Mouse (Mus musculus) regulatory T cell (primary cell): Measurements from ENCODE around the gene Ralgps1.

Experiments used
- in situ Hi-C: fragments of 300-600 bp; cut with MboI, MseI; formaldehyde crosslinking; loops from one replicate; pipeline ENCODE4 v1.15.1; 2025; ENCODE audit warnings: high pct_unique_total_duplicates

The Ralgps1 gene

DNA sequence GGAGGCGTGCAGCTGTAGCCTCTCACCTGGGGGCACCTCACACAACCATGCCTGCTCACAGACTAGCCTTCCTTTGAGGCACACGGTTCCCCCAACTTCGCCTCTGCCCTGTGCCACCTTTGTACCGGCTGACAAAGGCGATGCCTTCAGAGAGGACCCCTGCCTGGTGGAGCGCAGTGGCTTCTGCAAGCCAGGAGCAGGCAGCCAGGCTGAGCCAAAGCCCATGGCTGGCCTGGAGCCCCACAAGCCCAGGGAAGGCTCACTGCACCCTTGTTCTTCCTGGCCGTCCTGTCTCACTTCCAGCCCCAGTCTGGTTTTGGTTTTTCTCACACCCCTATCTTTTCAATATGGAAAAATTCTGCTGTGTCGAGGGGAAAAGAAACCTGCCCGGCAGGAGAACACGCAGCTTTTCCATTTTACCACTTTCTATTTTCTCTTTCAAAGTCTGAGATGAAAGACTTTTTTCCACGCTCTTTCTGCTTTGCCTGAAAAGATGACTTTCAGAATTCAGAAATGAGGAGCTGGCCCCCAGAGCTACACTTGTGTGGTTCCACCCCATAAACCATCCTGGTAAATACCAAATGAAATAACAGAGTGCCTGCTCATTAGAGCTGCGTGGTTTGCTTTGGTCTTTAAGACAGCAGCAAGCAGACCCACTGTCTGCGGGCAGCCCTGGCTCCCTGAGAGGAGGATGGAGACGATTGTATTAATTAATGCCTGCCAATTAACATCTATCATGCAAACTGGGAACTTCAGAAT is 191.9 kb downstream of the Ralgps1 start:
- in situ Hi-C loops, result no loop called here

DNA sequence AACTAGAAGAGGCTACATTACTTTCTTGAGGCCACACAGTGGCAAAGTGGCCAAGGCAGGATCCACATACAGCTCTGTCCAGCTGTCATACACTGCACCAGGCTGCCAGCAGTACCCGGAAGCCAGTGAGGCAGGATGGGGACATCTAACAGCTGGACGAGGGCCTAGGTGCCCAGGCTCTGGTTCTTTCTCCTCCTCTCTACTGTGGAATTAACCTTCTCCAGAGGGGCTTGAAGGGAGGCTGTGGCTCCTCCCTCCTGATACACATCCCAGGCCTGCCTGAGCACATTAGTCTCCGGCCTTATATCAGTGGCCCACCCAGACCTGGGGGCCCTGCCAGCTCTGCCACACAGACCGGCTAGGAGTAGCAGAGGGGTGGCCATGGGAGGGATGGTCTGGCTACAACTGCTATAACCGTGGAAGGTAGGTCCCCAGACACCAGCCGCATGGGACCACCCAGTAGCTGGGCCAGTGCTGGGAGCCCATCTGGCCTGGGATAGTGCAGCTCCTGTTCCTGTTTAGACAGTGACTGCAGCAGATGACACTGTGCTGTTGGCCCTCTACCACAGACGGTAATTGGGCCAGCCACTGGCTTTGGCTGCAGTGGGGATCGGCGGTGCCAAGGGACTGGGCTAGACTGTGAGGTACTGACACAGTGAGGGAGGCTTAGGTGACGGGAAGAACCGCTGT is 192.9 kb downstream of the Ralgps1 start:
- in situ Hi-C loops, result no loop called here

- in situ Hi-C loops, result no loop called here
Measured at GRCm38 (mm10) chr2:33177443-33178242, 193.6 kb downstream of the Ralgps1 start.

GRCm38 (mm10) chr2:33176921-33177320 is 194.4 kb downstream of the Ralgps1 start:
- in situ Hi-C loops, result no loop called here

GRCm38 (mm10) chr2:33176516-33176915 is 194.8 kb downstream of the Ralgps1 start:
- in situ Hi-C loops, result no loop called here

DNA sequence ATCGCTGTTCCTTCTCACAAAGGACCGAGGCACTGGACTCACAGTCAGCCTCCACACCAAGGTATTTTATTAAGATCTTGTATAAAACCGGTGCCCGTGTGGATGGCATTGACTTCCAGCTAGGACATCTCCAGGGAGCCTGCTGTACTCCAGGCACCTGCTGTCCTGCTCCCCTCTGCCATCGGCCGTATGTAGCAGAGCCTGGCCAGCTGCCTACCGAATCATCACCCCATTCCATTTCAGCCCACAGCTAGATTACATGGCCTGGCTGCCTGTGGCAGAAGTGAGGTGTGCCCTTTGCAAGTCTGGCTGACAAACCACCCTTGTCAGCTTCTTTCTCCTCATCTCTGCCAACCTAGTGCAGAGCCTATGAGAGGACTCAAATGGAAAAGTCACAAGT is 197.6 kb downstream of the Ralgps1 start:
- in situ Hi-C loops, result no loop called here

- in situ Hi-C loops, result no loop called here
Measured at GRCm38 (mm10) chr2:33173126-33173525, 198.2 kb downstream of the Ralgps1 start.

DNA sequence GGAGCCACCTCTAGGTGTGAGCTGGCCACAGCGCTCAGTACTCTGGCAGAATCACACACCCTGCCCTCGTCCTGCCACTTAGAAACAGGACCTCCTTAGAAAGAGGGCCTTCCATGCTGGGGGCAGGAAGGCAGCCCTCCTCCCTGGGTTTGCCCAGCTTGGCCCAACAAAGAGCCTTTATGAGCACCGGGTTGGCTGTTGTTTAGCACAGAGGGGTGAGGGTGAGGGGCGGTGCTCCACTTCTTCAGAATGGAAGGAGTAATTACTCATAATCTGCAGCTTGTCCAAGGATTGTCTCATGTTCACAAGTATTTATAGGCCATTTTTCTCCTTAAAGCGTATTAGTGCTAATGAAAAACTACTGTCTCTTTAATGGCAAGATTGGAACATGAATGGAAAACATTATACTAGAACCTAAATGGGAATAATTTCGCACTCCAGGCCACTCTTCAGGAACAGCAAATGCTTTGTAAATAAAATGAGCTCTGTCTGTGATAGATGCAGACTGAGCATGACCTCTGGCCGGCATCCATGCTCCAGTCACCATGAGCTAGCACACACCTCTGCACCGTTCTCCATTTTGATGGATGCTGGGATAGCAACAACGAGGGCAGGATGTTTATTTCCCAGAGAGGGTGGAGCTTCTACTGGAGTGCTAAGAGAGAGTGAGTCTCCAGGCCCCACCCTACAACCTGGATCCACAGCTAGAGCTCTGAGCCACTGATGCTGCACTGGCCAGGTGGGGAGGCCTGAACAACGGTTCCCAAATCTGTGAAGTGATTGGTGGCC is 200.3 kb downstream of the Ralgps1 start:
- in situ Hi-C loops, result no loop called here

DNA sequence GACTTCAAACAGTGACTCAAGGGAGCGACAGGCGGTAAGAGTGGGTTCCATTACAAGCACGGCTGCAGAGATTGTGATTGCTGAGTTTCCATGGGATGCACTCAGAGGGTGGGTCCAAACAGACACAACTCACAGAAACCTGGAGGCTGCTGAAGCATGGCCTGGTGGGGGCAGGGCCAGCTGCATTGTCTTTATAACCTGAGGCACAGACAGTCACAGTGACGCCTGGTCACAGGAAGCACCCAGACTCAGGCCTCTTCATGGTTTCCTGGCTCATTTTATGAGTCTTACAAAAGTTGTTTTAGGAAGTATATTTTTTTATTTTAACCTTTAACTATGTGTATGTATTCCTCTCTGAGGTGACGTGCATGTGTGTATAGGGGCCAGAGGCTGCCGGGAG is 201.8 kb downstream of the Ralgps1 start:
- in situ Hi-C loops, result loop anchor here (5.0 kb wide), 1 partner anchor 38 kb away; no protein-coding TSS in a partner anchor

GRCm38 (mm10) chr2:33167060-33167459 is 204.2 kb downstream of the Ralgps1 start:
- in situ Hi-C loops, result loop anchor here (5.0 kb wide), 1 partner anchor 40 kb away; no protein-coding TSS in a partner anchor

- in situ Hi-C loops, result loop anchor here (5.0 kb wide), 1 partner anchor 41 kb away; no protein-coding TSS in a partner anchor
Measured at GRCm38 (mm10) chr2:33165710-33166374, 205.4 kb downstream of the Ralgps1 start.

DNA sequence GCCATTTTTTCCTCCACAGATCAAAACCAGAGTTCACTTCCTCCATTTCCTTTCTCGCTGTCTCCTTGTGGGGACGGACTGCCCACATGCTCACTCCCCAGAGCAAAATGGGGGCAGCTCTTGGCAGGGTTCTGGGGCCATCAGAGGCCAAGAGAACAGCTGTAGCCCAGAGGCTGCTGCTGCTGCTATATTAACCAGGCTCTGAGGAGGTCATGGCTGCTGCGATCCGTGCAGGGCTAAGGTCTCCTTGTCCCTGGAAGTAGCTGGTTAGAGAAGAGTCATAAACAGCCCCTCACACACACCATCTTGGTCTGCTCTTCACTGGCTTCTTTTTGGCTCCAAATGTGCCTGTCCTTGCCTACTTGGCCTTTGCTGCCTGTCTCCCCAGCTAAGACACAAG is 206.1 kb downstream of the Ralgps1 start:
- in situ Hi-C loops, result loop anchor here (5.0 kb wide), 1 partner anchor 42 kb away; no protein-coding TSS in a partner anchor

DNA sequence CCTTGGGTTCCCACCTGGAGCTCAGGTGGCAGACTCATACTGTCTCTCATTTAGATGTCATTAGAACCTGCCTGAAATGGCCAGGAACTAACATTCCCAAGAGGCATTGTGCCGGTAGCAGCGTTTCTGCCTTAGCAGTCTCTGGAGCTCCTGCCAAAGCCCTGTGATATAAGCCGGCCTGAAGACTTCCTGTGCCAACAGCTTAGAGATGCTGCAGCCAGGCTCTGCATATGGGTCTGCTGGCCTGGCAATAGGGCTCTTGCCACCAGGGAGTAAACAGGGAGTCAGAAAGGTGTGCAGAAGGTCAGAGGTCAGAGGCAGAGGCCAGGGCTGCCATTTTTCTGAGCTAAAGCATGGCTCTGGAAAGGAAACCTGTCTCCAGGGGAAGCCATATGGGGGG is 206.6 kb downstream of the Ralgps1 start:
- in situ Hi-C loops, result loop anchor here (5.0 kb wide), 1 partner anchor 43 kb away; no protein-coding TSS in a partner anchor

DNA sequence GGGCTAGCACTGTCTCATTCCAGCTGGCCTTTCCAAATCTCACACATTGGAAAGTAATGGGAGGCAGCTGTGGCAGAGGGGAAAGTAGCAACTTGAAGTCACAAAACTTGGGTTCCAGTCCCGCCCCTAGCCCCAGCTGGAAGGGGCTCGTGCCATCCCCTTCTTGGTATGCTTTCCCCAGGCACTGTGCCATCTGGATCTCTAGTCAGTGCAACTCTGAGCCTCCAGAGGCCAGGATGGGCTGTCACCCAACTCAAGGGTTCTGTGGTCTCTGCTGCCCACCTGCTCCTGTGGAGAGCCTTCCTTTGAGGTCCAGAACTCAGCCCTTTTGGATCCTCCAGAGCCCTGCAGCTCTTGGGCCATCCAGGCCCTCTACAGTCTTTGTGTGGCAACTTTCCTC is 209.2 kb downstream of the Ralgps1 start:
- in situ Hi-C loops, result no loop called here

GRCm38 (mm10) chr2:33160326-33160973 is 210.8 kb downstream of the Ralgps1 start:
- in situ Hi-C loops, result no loop called here

GRCm38 (mm10) chr2:33159593-33159992 is 211.7 kb downstream of the Ralgps1 start:
- in situ Hi-C loops, result loop anchor here (5.0 kb wide), 1 partner anchor 193 kb away; no protein-coding TSS in a partner anchor

DNA sequence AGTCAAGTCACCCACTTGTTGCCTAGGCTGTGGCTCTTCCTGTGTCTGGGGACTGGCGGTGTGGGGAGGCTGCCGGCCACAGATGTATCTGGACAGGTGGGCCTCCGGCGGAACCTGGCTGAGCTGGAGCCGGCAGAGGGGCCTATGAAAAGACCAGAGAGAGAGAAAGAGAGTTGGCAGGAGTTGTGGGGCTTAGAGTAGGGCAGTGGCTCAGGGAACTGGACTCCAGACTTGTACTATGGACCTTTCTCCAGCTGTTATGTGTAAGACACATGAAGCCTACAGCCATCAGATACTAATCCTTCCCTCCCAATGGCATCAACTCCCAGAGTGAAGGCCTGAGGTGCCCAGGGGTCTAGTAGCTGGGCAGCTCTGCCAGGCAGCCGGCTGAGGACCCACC is 212.4 kb downstream of the Ralgps1 start:
- in situ Hi-C loops, result loop anchor here (5.0 kb wide), 1 partner anchor 193 kb away; no protein-coding TSS in a partner anchor

DNA sequence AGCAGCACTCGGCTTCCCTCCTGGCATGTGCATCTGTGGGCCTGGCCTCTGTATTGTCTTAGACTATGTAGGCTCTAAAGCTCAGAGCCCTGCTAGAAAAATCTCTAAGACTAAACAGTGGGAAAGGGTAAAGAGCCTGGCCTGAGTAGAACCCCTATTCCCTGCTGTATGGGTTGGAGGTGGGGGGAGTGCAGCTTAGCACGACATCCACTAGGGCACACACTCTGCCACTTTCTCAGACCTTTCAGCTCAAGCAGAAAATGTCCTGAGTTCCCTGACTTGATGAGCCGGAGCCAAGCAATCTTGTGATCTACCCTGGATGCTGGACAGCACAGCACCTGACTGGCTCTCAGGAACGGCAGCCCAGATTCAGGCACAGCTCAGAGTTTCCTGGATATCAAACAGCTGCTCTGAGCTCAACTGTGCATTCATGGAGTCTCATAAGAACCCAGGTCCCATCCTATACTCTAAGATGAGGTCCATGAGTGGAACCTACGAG is 215.0 kb downstream of the Ralgps1 start:
- in situ Hi-C loops, result loop anchor here (5.0 kb wide), 1 partner anchor 196 kb away; no protein-coding TSS in a partner anchor

GRCm38 (mm10) chr2:33154751-33155372 is 216.4 kb downstream of the Ralgps1 start:
- in situ Hi-C loops, result loop anchor here (5.0 kb wide), 1 partner anchor 197 kb away; no protein-coding TSS in a partner anchor
